12 mouse cellular contexts compared by ENCODE assay signal in the genomic region with DNA sequence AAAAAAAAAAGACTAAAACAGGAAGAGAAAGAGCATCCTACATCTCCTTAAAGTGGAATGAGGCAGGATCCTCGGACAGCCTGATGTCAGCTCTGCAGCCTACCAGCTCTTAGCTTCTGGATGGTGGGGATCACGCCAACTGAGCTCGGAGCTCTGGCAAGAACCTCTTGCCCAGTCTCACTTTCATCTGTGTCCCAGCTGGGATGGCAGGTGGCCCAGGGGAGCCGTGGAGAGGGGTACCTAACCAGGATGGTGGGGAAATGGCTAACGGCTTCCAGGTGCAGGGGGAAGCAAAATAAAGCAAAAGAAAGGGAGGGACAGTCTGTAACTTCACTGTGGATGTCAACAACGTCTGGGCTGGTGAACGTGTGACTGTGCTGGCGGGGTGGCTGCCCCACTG.
"Had no signal": no experiment of that assay in that cellular context is flagged by ENCODE, and none has a peak within 500 bp of the region (broad histone marks: within the 10 kb centered on the region; RNA-seq: fewer than 3 reads in every experiment).

No protein-coding gene starts in this region.

- H3K27ac ChIP-seq: left cerebral cortex, adult 2 months; limb, embryonic 13.5 days; liver, embryonic 14.5 days; neural tube, embryonic 13.5 days had no signal

- H3K9ac ChIP-seq: limb, embryonic 13.5 days; liver, embryonic 14.5 days; neural tube, embryonic 13.5 days had no signal

- H3K9me3 ChIP-seq: limb, embryonic 13.5 days; neural tube, embryonic 13.5 days had no signal

- H3K4me2 ChIP-seq: limb, embryonic 13.5 days; neural tube, embryonic 13.5 days had no signal

- H3K4me3 ChIP-seq: left cerebral cortex, adult 2 months; limb, embryonic 13.5 days; neural tube, embryonic 13.5 days had no signal

- DNase-seq: kidney, postnatal 25 days; lung, adult 18-20 months; midbrain, embryonic 14.5 days; retina, postnatal 1 day; right cerebral cortex, postnatal 4 days; spleen, adult 18-20 months; thymus, adult 18-20 months; thymus, postnatal 14 days had no signal

- H3K27me3 ChIP-seq: limb, embryonic 13.5 days; neural tube, embryonic 13.5 days had no signal

- H3K4me1 ChIP-seq: neural tube, embryonic 13.5 days had no signal
